Comparison of ENCODE assay signal across 25 mouse cellular contexts in the genomic region with DNA sequence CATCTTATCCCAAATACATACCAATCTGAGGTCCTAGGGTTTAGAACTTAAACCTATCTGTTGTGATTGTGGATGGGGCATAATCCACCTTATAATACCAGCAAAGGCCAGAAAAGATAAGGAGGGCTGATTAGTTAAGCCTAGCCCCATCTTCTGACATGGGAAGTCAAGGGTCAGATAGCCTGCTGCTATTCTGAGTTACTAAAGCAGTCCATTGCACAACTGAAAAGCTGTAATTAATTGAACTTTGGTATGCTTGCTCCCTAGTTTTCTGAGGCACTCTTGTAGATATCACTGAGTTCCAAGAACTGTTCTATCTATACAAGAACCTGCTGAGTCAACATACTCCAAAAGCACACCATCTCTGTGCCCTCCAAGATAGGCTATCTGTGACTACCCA. TPM values are rescaled to one million over a fixed set of nuclear protein-coding genes. Genes with fewer than 3 reads are reported as not detected.
"Had no signal": no experiment of that assay in that cellular context is flagged by ENCODE, and none has a peak within 500 bp of the region (broad histone marks: within the 10 kb centered on the region; RNA-seq: fewer than 3 reads in every experiment).

No protein-coding gene starts in this region.

- DNase-seq: forebrain, postnatal 0 days; gastrocnemius, adult 2 months; gastrocnemius, postnatal 10 days; gastrocnemius, postnatal 25 days; heart, adult 18-20 months; heart, postnatal 10 days; heart, postnatal 4 days; kidney, adult 18-20 months; kidney, adult 8-10 months; kidney, postnatal 10 days; kidney, postnatal 25 days; kidney, postnatal 4 days; left cerebral cortex, postnatal 4 days; liver, embryonic 13.5 days had no signal

- H3K27ac ChIP-seq: gastrocnemius, adult 2 months; heart, embryonic 10.5 days; hindbrain, embryonic 10.5 days; hindbrain, embryonic 12.5 days; hindbrain, embryonic 15.5 days; hindbrain, postnatal 0 days; layer of hippocampus, adult 2 months; limb, embryonic 13.5 days; limb, embryonic 15.5 days; liver, embryonic 13.5 days had no signal

- H3K36me3 ChIP-seq: heart, embryonic 10.5 days; heart, embryonic 12.5 days; hindbrain, embryonic 10.5 days; hindbrain, embryonic 12.5 days; hindbrain, embryonic 15.5 days; limb, embryonic 13.5 days; limb, embryonic 15.5 days; liver, embryonic 13.5 days had no signal

- H3K27me3 ChIP-seq: heart, embryonic 12.5 days; hindbrain, embryonic 12.5 days; hindbrain, embryonic 15.5 days; limb, embryonic 13.5 days; limb, embryonic 15.5 days; liver, embryonic 13.5 days had no signal

- H3K4me1 ChIP-seq: heart, embryonic 10.5 days; heart, embryonic 12.5 days; hindbrain, embryonic 10.5 days; hindbrain, embryonic 12.5 days; hindbrain, embryonic 15.5 days; limb, embryonic 13.5 days; limb, embryonic 15.5 days; liver, embryonic 13.5 days had no signal

- ATAC-seq: forebrain, postnatal 0 days; hindbrain, postnatal 0 days had no signal

- H3K4me3 ChIP-seq: gastrocnemius, adult 2 months; heart, embryonic 10.5 days; heart, embryonic 12.5 days; hindbrain, embryonic 10.5 days; hindbrain, embryonic 12.5 days; hindbrain, embryonic 15.5 days; layer of hippocampus, adult 2 months; limb, embryonic 13.5 days; limb, embryonic 15.5 days; liver, embryonic 13.5 days had no signal

- H3K9ac ChIP-seq: forebrain, postnatal 0 days; heart, embryonic 12.5 days; hindbrain, embryonic 12.5 days; hindbrain, embryonic 15.5 days; limb, embryonic 13.5 days; limb, embryonic 15.5 days; liver, embryonic 13.5 days had no signal

- H3K4me2 ChIP-seq: heart, embryonic 12.5 days; hindbrain, embryonic 12.5 days; hindbrain, embryonic 15.5 days; limb, embryonic 13.5 days; limb, embryonic 15.5 days; liver, embryonic 11.5 days; liver, embryonic 13.5 days had no signal

- H3K9me3 ChIP-seq: heart, embryonic 10.5 days; heart, embryonic 12.5 days; hindbrain, embryonic 10.5 days; hindbrain, embryonic 12.5 days; hindbrain, embryonic 15.5 days; limb, embryonic 13.5 days; limb, embryonic 15.5 days; liver, embryonic 13.5 days had no signal

RNA-seq across cellular contexts. Expression of a gene that starts 25.4 kb away (rescaled TPM):
- total RNA-seq: granulocyte monocyte progenitor cell, adult 5-6 weeks had no signal
